Mouse (Mus musculus) intestine, embryonic 15.5 days (tissue): Measurements from ENCODE around the gene St6gal1. TPM values are rescaled to one million over a fixed set of nuclear protein-coding genes. Genes with fewer than 3 reads are reported as not detected.

Source experiments
- ATAC-seq: fragments of 200-750 bp; cut with Nextera tagmentation; 2 replicates; pipeline ENCODE4 v1.8.0; 2017; ENCODE audit warnings: moderate TSS enrichment, moderate library complexity
- H3K27ac ChIP-seq: fragments of 300-500 bp; sonication (generic); 2 replicates; pipeline ENCODE4 v1.5.1; 2015; ENCODE audit warnings: mild to moderate bottlenecking, inconsistent platforms
- H3K27me3 ChIP-seq: fragments of 300-500 bp; sonication (generic); replicated peaks from 2 replicates; pipeline ENCODE4 v1.6.1; 2015; ENCODE audit warnings: inconsistent platforms
- H3K36me3 ChIP-seq: fragments of 300-500 bp; sonication (generic); 2 replicates; pipeline ENCODE4 v1.6.1; 2015; ENCODE audit warnings: inconsistent platforms
- H3K4me1 ChIP-seq: fragments of 300-500 bp; sonication (generic); replicated peaks from 2 replicates; pipeline ENCODE4 v1.6.1; 2015; ENCODE audit warnings: inconsistent platforms
- H3K4me2 ChIP-seq: fragments of 300-500 bp; sonication (generic); replicated peaks from 2 replicates; pipeline ENCODE4 v1.6.1; 2015; ENCODE audit warnings: mild to moderate bottlenecking, inconsistent platforms
- H3K4me3 ChIP-seq: fragments of 300-500 bp; sonication (generic); replicated peaks from 2 replicates; pipeline ENCODE4 v1.5.1; 2015; ENCODE audit warnings: inconsistent platforms
- H3K9ac ChIP-seq: fragments of 300-500 bp; sonication (generic); 2 replicates; pipeline ENCODE4 v1.6.1; 2015; ENCODE audit warnings: inconsistent platforms
- H3K9me3 ChIP-seq: fragments of 300-500 bp; sonication (generic); 2 replicates; pipeline ENCODE4 v1.6.1; 2016; ENCODE audit warnings: inconsistent platforms
- WGBS: fragments of 180-500 bp; shearing (Covaris S2); methylation state at CpG from one replicate; pipeline ENCODE4 v1.1.7; 2015; 5-methylcytosine and 5-hydroxymethylcytosine counted together
- polyA plus RNA-seq: library from polyadenylated mRNA; unstranded; fragments of >200 nt; fragmentation: Nextera tagmentation; extraction: Ambion mirVana; gene quantifications from 2 replicates; pipeline ENCODE4 v1.2.1, GENCODE M21; 2015

The St6gal1 gene
- polyA plus RNA-seq, 1 experiment from 2014 or later: 15.7 TPM

- H3K9me3 ChIP-seq: no peaks in the 10 kb centered on the region
- ATAC-seq: no peak
- H3K4me2 ChIP-seq: no peak overlapping the region
- no peaks in the 10 kb centered on the region for H3K27me3 ChIP-seq
- H3K36me3 ChIP-seq: 0 out of 2 replicates have a peak, but pooled peaks cover 4% of the 10 kb centered on the region
- H3K27ac ChIP-seq: no peak overlapping the region
- H3K9ac ChIP-seq: no peak overlapping the region
- H3K4me1 ChIP-seq: peaks cover 3% of the 10 kb centered on the region; the same call in 1 of the 2 replicates
- WGBS: 88% methylated on average over 6 of the region's 6 CpGs
- H3K4me3 ChIP-seq: no peak overlapping the region
Measured at GRCm38 (mm10) chr16:23320579-23320978, 96.0 kb downstream of the St6gal1 start.

DNA sequence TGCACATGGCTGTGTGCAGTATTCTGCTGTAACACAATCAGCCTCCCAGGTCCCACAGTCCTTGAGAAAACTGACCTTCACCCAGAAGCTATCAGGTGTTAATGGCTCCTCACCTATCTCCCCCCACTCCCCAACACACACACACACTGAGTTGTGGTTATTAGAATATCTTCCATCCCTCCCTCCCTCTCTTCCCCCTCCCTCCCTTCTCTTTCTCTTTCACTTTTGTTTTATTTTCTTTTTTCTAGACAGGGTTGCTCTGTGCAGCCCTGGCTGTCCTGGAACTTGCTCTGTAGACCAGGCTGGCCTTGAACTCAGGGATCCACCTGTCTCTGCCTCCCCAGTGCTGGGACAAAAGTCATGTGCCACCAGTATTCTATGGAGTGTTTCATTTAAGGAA lies 97.9 kb downstream of the St6gal1 start:
- no peak for ATAC-seq

GRCm38 (mm10) chr16:23323915-23324314 lies 99.4 kb downstream of the St6gal1 start:
- H3K9ac ChIP-seq: no peak overlapping the region
- ATAC-seq: no peak
- no peaks in the 10 kb centered on the region for H3K9me3 ChIP-seq
- no peak overlapping the region for H3K27ac ChIP-seq
- H3K4me1 ChIP-seq: peaks cover 2% of the 10 kb centered on the region; the same call in 1 of the 2 replicates
- H3K4me3 ChIP-seq: no peak overlapping the region
- H3K27me3 ChIP-seq: no peaks in the 10 kb centered on the region
- 0 out of 2 replicates have a peak, but pooled peaks cover 4% of the 10 kb centered on the region for H3K36me3 ChIP-seq
- H3K4me2 ChIP-seq: no peak overlapping the region
- whole genome bisulfite sequencing: 65% methylated on average over 3 of the region's 3 CpGs

More for the DNA sequence above, 97.9 kb downstream of the St6gal1 start:
- Histone ChIP-seq H3K36me3 (0 out of 2 replicates have a peak, but pooled peaks cover 4% of the 10 kb centered on the region), H3K27me3 (no peaks in the 10 kb centered on the region), H3K9me3 (no peaks in the 10 kb centered on the region), H3K4me3 (no peak overlapping the region), H3K4me1 (peaks cover 5% of the 10 kb centered on the region; the same call in 1 of the 2 replicates), H3K4me2 (no peak overlapping the region), H3K27ac (no peak overlapping the region), H3K9ac (no peak overlapping the region)

- H3K27ac ChIP-seq: no peak overlapping the region
- H3K9ac ChIP-seq: no peak overlapping the region
- WGBS: 70% methylated on average over 6 of the region's 6 CpGs
- ATAC-seq: peak; percentile 70
- H3K27me3 ChIP-seq: no peaks in the 10 kb centered on the region
- H3K4me3 ChIP-seq: no peak overlapping the region
- H3K36me3 ChIP-seq: 0 out of 2 replicates have a peak, but pooled peaks cover 4% of the 10 kb centered on the region
- H3K4me2 ChIP-seq: no peak overlapping the region
- H3K4me1 ChIP-seq: peaks cover 2% of the 10 kb centered on the region; the same call in 1 of the 2 replicates
- H3K9me3 ChIP-seq: no peaks in the 10 kb centered on the region
Measured at GRCm38 (mm10) chr16:23324867-23325650, 100.5 kb downstream of the St6gal1 start.

DNA sequence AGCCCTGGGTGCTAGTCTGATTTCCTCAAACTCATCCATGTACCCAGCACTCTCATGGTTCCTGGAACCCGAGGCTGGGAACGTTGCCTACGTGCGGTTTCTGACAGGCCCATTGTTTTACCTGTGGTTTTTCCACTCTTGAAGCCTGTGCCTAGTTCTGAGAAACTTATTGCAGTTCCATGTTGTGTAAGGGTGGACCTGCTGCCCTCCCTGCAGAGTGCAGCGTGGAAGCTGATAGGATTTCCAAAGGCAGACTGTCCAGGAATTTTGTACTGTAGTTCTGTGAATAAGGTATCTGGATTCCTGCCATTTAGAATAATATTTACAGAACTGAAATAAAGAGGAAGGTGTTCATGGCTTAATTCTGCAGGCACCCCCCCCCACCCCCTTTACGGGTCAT lies 102.1 kb downstream of the St6gal1 start:
- ATAC-seq: no peak
- Histone ChIP-seq H3K4me2 (no peak overlapping the region), H3K27ac (no peak overlapping the region), H3K4me3 (no peak overlapping the region), H3K27me3 (no peaks in the 10 kb centered on the region), H3K9me3 (no peaks in the 10 kb centered on the region), H3K4me1 (0 out of 2 replicates have a peak, but pooled peaks cover 2% of the 10 kb centered on the region), H3K36me3 (0 out of 2 replicates have a peak, but pooled peaks cover under 1% of the 10 kb centered on the region), H3K9ac (no peak overlapping the region)
- WGBS: 75% methylated on average over 6 of the region's 6 CpGs

- Histone ChIP-seq H3K9me3 (no peaks in the 10 kb centered on the region), H3K9ac (no peak overlapping the region), H3K4me3 (no peak overlapping the region), H3K4me2 (no peak overlapping the region), H3K27me3 (no peaks in the 10 kb centered on the region), H3K27ac (no peak overlapping the region), H3K4me1 (0 out of 2 replicates have a peak, but pooled peaks cover 7% of the 10 kb centered on the region), H3K36me3 (no peaks in the 10 kb centered on the region)
- no peak for ATAC-seq
- WGBS: 91% methylated on average over 7 of the region's 7 CpGs
Measured at GRCm38 (mm10) chr16:23327266-23327665, 102.7 kb downstream of the St6gal1 start.

GRCm38 (mm10) chr16:23328201-23328600 lies 103.7 kb downstream of the St6gal1 start:
- H3K27me3 ChIP-seq: no peaks in the 10 kb centered on the region
- H3K27ac ChIP-seq: no peak overlapping the region
- H3K4me3 ChIP-seq: no peak overlapping the region
- no peak overlapping the region for H3K9ac ChIP-seq
- no peak for ATAC-seq
- WGBS: 91% methylated on average over 7 of the region's 7 CpGs
- 0 out of 2 replicates have a peak, but pooled peaks cover 7% of the 10 kb centered on the region for H3K4me1 ChIP-seq
- H3K4me2 ChIP-seq: no peak overlapping the region
- no peaks in the 10 kb centered on the region for H3K9me3 ChIP-seq
- no peaks in the 10 kb centered on the region for H3K36me3 ChIP-seq

DNA sequence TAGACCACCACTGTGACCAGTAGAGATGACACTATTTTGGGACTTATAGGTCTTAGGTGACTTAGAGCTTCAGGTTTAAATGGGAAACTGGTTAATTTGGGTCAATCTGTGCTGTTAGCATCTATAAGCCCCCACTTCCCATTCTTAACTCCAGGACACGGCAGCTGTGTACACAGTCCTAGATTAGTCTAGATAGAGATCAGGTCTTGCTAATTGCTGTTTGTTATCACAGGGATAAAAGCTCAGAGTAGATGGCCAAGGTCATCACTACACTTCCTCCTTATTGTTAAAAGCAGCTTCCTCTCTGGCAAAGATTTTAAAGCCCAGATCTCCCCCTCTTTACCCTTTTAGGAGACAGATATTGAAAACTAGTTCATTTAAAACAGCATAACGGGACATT lies 107.6 kb downstream of the St6gal1 start:
- Histone ChIP-seq H3K4me1 (0 out of 2 replicates have a peak, but pooled peaks cover 4% of the 10 kb centered on the region), H3K9me3 (no peaks in the 10 kb centered on the region), H3K4me3 (no peak overlapping the region), H3K27ac (no peak overlapping the region), H3K9ac (no peak overlapping the region), H3K27me3 (no peaks in the 10 kb centered on the region), H3K36me3 (no peaks in the 10 kb centered on the region), H3K4me2 (no peak overlapping the region)
- ATAC-seq: 0 out of 2 replicates have a peak, but pooled peaks have one; percentile 23
- WGBS: 37% methylated on average over 2 of the region's 2 CpGs

GRCm38 (mm10) chr16:23332686-23333085 lies 108.1 kb downstream of the St6gal1 start:
- Histone ChIP-seq H3K4me1 (0 out of 2 replicates have a peak, but pooled peaks cover 4% of the 10 kb centered on the region), H3K36me3 (no peaks in the 10 kb centered on the region), H3K4me2 (no peak overlapping the region), H3K27ac (no peak overlapping the region), H3K9me3 (no peaks in the 10 kb centered on the region), H3K4me3 (no peak overlapping the region), H3K27me3 (no peaks in the 10 kb centered on the region), H3K9ac (no peak overlapping the region)
- 54% methylated on average over 6 of the region's 6 CpGs for WGBS
- no peak for ATAC-seq

GRCm38 (mm10) chr16:23333875-23334551 lies 109.5 kb downstream of the St6gal1 start:
- no peak overlapping the region for H3K9ac ChIP-seq
- H3K27ac ChIP-seq: no peak overlapping the region
- ATAC-seq: peak; percentile 82
- no peaks in the 10 kb centered on the region for H3K36me3 ChIP-seq
- 68% methylated on average over 6 of the region's 6 CpGs for WGBS
- 0 out of 2 replicates have a peak, but pooled peaks cover 4% of the 10 kb centered on the region for H3K4me1 ChIP-seq
- H3K4me3 ChIP-seq: no peak overlapping the region
- H3K4me2 ChIP-seq: no peak overlapping the region
- no peaks in the 10 kb centered on the region for H3K27me3 ChIP-seq
- no peaks in the 10 kb centered on the region for H3K9me3 ChIP-seq

DNA sequence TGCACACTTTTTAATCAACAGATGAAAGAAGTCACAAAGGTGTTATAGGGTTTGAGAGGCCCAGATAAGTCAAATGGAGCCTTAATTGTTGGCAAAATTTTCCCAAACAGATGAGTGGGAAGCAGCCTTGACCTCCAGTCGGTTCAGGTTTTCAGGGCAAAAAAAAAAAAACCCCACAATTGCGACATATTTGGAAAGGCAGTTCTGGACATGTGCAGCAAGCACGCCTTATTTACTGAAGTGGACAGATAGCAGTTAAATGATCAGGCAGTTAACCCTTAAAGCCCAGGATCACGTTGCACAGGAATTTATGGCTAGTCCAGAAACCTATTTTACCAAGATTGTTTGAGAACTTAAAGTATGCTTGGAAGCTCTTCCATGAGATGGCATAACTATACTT lies 112.8 kb downstream of the St6gal1 start:
- 33% methylated on average over 4 of the region's 4 CpGs for WGBS
- ATAC-seq: no peak
- H3K36me3 ChIP-seq: no peaks in the 10 kb centered on the region
- H3K9ac ChIP-seq: no peak overlapping the region
- H3K9me3 ChIP-seq: no peaks in the 10 kb centered on the region
- H3K4me3 ChIP-seq: no peak overlapping the region
- H3K4me1 ChIP-seq: no peaks in the 10 kb centered on the region
- H3K4me2 ChIP-seq: no peak overlapping the region
- H3K27ac ChIP-seq: no peak overlapping the region
- H3K27me3 ChIP-seq: no peaks in the 10 kb centered on the region

DNA sequence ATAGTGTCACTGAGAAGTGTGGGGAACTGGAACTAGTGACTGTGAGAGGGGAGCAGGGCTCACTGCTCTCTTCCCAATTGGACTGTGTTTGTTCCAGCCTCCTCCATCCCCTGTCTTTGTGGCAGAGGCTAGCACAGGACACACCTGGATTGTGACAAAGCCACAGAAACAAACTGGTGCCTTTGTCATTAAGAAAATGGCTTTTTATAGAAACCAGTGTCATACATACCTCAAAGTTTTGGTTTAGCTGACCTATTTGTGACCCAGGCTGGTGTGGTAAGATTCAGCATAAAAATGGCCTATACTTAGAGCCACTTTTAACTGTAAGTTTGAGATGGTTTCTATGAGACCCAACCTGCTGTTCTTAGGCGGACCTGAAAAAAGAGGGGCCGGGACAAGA lies 116.7 kb downstream of the St6gal1 start:
- ATAC-seq: no peak

More for the DNA sequence above, 116.7 kb downstream of the St6gal1 start:
- Histone ChIP-seq H3K4me1 (no peaks in the 10 kb centered on the region), H3K9ac (no peak overlapping the region), H3K4me2 (no peak overlapping the region), H3K36me3 (no peaks in the 10 kb centered on the region), H3K9me3 (no peaks in the 10 kb centered on the region), H3K27ac (no peak overlapping the region), H3K4me3 (no peak overlapping the region), H3K27me3 (no peaks in the 10 kb centered on the region)
- WGBS: 98% methylated on average over 2 of the region's 2 CpGs
